Mouse (Mus musculus) subcutaneous adipose tissue, adult 2 months (tissue): ENCODE data around the gene Pbld2. TPM values are rescaled to one million over a fixed set of nuclear protein-coding genes. Genes with fewer than 3 reads are reported as not detected.

Experiments used
- polyA plus RNA-seq: library from polyadenylated mRNA; depleted of rRNA; stranded (reverse); fragments of >200 nt; gene quantifications from 2 replicates; pipeline ENCODE4 v1.2.3, GENCODE M21; 2012; ENCODE audit warnings: low replicate concordance; rRNA removed

The Pbld2 gene
- 1.5 and 2.5 TPM in 2 replicates for polyA plus RNA-seq

DNA sequence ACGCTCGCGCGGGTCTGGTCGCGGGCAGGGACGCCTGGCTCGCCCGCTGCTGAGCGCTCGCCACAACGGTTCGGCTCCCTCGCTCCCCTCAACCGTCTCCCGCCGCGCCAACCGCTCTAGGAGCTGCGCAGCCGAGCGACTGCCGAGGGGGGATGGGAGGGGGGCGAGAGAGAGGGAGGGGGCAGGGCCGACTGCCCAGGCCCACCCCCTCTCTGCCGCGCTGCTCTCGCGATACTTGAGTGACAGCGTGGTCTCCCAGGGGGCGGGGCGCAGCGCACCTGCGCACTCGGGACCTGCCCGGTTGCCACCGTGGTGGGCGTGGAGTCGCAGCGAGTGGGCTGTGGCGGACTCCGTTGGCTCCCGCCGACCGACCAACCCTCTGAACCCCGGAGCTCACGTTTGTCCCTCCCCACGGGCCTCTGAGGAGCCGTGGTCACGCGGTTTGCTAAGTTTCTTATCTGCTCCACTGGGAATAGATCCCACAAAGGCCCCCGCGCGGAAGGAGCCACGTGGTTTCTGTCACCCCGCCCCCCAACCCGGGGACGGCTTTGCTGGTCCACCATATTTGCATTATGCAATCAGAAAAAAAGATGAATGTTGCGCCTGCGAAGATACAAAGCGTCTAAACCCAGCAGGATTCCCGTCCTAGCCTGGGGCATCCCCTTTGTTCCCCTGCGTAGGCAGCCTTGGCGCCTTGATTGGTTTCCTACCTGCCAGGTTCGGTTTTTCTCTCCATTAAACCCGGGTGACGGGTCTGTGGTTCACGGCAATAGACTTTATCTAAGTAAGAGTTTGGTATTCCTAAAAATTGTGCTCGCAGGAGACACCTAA lies at the start of gene Pbld2, which contains the start of gene Hnrnph3:
TSS of gene Pbld2 (plus strand) at position 567 of the 831 bp plus-strand sequence.
TSS of gene Hnrnph3 (minus strand) at position 469 of the 831 bp plus-strand sequence.

GRCm38 (mm10) chr10:62980039-62980954 lies 43.8 kb upstream of the Pbld2 start, which contains the start of gene Rufy2:
Gene Rufy2, plus strand, starts transcription at chr10:62980223.

DNA sequence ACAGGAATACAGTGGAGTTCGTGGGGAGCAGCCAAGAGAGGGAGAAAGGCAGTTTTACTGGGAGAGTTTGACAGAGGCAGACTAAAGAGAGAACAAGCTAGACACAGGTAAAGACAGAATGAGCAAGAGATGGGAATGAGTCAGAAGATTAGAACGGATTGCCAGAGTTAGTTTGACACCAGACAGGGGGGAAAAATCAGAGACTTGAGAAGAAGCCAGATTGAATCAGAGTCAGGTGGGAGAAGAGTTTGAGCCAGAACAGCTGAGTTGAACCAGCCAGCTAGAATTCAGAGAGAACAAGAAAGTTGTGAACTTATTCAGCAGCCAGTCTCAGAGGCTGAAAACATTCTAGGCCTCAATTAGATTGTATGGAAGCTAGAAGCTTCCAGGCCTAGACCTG lies 35.7 kb downstream of the Pbld2 start, which contains the start of gene Pbld1:
TSS of gene Pbld1 (plus strand) at position 301 of the 400 bp plus-strand sequence.

DNA sequence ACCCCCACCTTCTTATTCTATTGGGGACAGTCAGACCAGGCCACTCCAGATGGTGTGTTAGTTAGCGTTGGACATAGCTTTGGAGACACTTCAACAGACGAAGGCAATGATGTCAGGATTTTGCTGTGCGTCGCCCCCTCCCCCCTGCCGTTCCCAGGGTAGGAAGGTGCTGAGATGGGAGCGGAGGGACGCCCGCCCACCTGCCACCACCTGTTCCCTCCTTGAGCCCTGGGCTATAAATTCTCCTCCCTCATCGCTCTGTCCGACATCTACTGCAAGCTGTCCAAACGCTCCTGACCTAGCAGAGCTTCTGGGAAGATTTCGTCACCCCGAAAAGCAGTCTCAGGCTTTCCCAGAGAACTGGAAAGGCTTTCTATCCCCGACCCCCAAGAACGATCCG lies 75.4 kb downstream of the Pbld2 start, which contains the start of gene Atoh7:
TSS of gene Atoh7 (plus strand) at position 131 of the 400 bp plus-strand sequence.

Other genes starting within 250 kb of the Pbld2 start
- gene Ccar1, start 232.0 kb upstream of the Pbld2 start, polyA plus RNA-seq = 53.2 and 101 TPM in 2 replicates
- 0.72 and 5.8 TPM in 2 replicates for gene Tet1, start 115.3 kb upstream of the Pbld2 start, polyA plus RNA-seq
- gene Slc25a16, start 103.7 kb upstream of the Pbld2 start, polyA plus RNA-seq = 35.5 and 41.7 TPM in 2 replicates
- 2.3 and 5.8 TPM in 2 replicates for gene Dna2, start 77.3 kb upstream of the Pbld2 start, polyA plus RNA-seq
- 3.4 and 6.6 TPM in 2 replicates for gene Rufy2, start 44.1 kb upstream of the Pbld2 start, polyA plus RNA-seq
- 9.3 and 21.2 TPM in 2 replicates for gene Hnrnph3, start 98 bp upstream of the Pbld2 start, polyA plus RNA-seq
- gene Pbld1, start 35.8 kb downstream of the Pbld2 start, polyA plus RNA-seq = 4.1 and 12.0 TPM in 2 replicates
- 0.09 TPM in 1 of 2 replicates, not detected in the other for gene Atoh7, start 75.3 kb downstream of the Pbld2 start, polyA plus RNA-seq
- gene Mypn, start 179.6 kb downstream of the Pbld2 start, polyA plus RNA-seq = 0.06 TPM in 2 replicates
- gene Herc4, start 219.5 kb downstream of the Pbld2 start, polyA plus RNA-seq = 21.9 and 24.5 TPM in 2 replicates